Mouse (Mus musculus): ENCODE measurements around the gene Fis1. TPM values are rescaled to one million over a fixed set of nuclear protein-coding genes. Genes with fewer than 3 reads are reported as not detected.
"Not testable (repeated sequence)": the region's sequence is repeated elsewhere in the genome, so short reads cannot be mapped to it uniquely, and the experiment has no call there.

The Fis1 gene
- total and polyA plus RNA-seq, 2 experiments from 2014 or later = 195 to 416 TPM

DNA sequence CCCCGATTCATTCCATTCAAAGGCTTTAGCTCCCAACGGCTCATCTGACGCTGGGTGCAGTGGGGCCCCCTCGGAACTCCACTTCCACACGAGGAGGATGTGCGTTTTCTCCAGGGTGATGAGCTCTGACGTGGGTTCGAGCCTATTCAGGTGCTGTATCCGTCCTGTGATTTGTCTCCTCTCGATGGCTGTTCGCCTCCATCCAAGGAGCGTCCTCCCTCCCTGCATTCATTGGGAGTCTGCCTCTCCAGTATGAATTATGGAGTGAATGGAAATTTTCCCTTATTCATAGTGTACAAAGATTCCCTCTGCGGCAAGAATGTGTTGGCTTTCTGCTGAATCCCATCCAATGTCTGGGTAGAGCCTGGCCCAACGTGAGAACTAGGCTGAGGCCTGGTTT lies 21.2 kb upstream of the Fis1 start:
- 0 out of 2 replicates have a peak overlapping the region, but pooled peaks have one; percentile 15 for H3K27ac ChIP-seq
- no peaks in the 10 kb centered on the region for H3K36me3 ChIP-seq (ENCODE audit: insufficient read depth, low read length)
- no peak overlapping the region for H3K4me3 ChIP-seq (ENCODE audit: low read length)
- DNase-seq (ENCODE audit: low spot score) (no peak), ATAC-seq (no peak)
- H3K27me3 ChIP-seq (ENCODE audit: insufficient read depth, low read length) = no peaks in the 10 kb centered on the region
- 73% methylated on average over 14 of the region's 14 CpGs for WGBS
- 0 out of 2 replicates have a peak overlapping the region, but pooled peaks have one; percentile 21 for H3K9ac ChIP-seq (replicated peaks; ENCODE audit: low read length)
- no peaks in the 10 kb centered on the region for H3K9me3 ChIP-seq (ENCODE audit: low read length)
- H3K4me1 ChIP-seq (ENCODE audit: insufficient read depth, low read length) = no peaks in the 10 kb centered on the region
- no peak overlapping the region for H3K4me2 ChIP-seq (ENCODE audit: low read depth, low read length)
- TF ChIP-seq CTCF (IDR thresholded peaks at IDR 0.05; ENCODE audit: low read depth) = no peak

DNA sequence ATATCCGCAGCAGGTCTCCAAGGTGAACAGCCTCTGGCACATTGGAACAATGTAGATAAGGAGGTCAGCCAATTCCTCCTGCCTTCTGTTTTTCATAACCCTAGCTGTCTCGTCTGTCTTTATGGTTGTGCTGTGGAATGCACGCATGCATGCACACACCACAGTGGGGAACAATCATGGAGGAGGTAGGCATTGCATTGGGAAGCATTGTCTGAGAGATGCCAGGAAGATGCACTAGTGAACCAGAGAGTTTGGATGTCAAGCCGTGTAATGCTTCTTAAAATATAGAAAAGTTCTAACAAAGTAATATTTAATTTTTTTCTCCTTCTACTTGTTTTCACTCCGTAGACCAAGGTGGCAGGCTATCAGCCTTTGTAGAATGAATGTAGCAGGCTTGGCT lies 20.1 kb upstream of the Fis1 start:
- Histone ChIP-seq H3K9me3 (ENCODE audit: low read length) (no peaks in the 10 kb centered on the region), H3K9ac (replicated peaks; ENCODE audit: low read length) (no peak overlapping the region), H3K4me2 (ENCODE audit: low read depth, low read length) (no peak overlapping the region), H3K27me3 (ENCODE audit: insufficient read depth, low read length) (no peaks in the 10 kb centered on the region), H3K27ac (no peak overlapping the region), H3K36me3 (ENCODE audit: insufficient read depth, low read length) (no peaks in the 10 kb centered on the region), H3K4me3 (ENCODE audit: low read length) (no peak overlapping the region), H3K4me1 (ENCODE audit: insufficient read depth, low read length) (no peaks in the 10 kb centered on the region)
- ATAC-seq (no peak), DNase-seq (ENCODE audit: low spot score) (no peak)
- TF ChIP-seq CTCF (IDR thresholded peaks at IDR 0.05; ENCODE audit: low read depth) = no peak
- WGBS = 79% methylated on average over 5 of the region's 5 CpGs

DNA sequence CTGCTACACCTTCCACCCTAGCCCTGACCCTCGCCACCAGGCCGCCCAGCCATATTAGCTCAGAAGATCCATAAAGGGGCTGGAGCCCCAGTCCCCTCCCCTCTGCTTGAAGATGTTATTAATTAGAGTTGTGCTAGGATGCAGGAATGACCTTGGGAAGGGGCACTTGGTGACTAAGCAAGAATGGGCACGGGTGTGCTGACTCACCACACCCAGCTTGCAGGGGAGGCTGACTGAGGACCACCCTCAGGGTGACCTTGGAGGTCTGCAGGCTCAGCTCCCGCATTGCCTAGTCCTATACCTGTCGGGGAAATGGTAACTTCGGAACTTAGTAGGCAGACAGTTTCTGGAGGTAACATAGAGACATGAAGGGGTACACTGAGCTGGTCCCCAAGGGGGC lies 19.1 kb upstream of the Fis1 start:
- H3K4me3 ChIP-seq (ENCODE audit: low read length) = no peak overlapping the region
- no peak for DNase-seq (ENCODE audit: low spot score)
- no peaks in the 10 kb centered on the region for H3K4me1 ChIP-seq (ENCODE audit: insufficient read depth, low read length)
- H3K27me3 ChIP-seq (ENCODE audit: insufficient read depth, low read length) = no peaks in the 10 kb centered on the region
- no peaks in the 10 kb centered on the region for H3K36me3 ChIP-seq (ENCODE audit: insufficient read depth, low read length)
- no peak overlapping the region for H3K4me2 ChIP-seq (ENCODE audit: low read depth, low read length)
- no peak for ATAC-seq
- TF ChIP-seq CTCF (IDR thresholded peaks at IDR 0.05; ENCODE audit: low read depth) = no peak
- WGBS = 91% methylated on average over 6 of the region's 6 CpGs
- no peak overlapping the region for H3K9ac ChIP-seq (replicated peaks; ENCODE audit: low read length)
- H3K27ac ChIP-seq = no peak overlapping the region
- no peaks in the 10 kb centered on the region for H3K9me3 ChIP-seq (ENCODE audit: low read length)

DNA sequence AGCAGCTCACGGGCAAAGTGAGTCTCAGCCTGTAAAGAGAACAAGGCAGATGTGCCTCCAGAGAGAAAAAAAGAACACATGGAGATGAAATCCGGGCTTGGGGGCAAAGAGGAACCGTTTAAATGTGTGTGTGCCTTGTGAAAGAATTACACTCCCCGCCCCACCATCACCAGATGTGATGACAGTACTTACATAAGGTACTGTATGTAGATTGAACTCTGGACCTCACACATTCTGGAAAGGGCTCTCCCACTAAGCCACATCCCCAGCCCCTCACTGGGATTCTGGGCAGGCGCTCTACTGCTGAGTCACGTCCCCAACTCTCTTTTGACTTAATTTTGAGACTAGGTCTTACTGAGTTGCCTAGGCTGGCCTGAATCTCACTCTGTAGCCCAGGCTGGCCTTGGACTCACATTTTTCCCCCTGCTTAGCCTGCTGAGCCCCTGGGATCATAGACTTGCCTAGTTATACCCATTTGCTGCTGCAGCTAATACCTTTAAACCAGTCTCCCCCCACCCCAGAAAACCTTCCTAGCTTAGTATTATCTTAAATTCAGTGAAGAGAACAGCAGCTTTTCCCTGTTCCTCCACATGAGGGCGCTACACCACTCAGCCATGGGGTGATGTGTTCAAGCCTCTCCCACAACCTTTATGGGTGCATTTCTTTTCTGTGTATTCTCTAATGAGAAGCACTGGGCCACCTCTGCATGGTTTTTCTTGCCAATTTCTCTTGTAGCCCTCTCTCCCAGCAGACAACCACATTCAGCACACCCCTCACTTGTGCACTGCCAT lies 17.0 kb upstream of the Fis1 start:
- H3K36me3 ChIP-seq (ENCODE audit: insufficient read depth, low read length) = no peaks in the 10 kb centered on the region
- H3K4me3 ChIP-seq (ENCODE audit: low read length) = no peak overlapping the region
- WGBS = 75% methylated on average over 7 of the region's 7 CpGs
- no peaks in the 10 kb centered on the region for H3K9me3 ChIP-seq (ENCODE audit: low read length)
- no peak overlapping the region for H3K9ac ChIP-seq (replicated peaks; ENCODE audit: low read length)
- H3K27me3 ChIP-seq (ENCODE audit: insufficient read depth, low read length) = no peaks in the 10 kb centered on the region
- H3K4me2 ChIP-seq (ENCODE audit: low read depth, low read length) = no peak overlapping the region
- DNase-seq (ENCODE audit: low spot score) = no peak
- no peak for ATAC-seq
- no peak overlapping the region for H3K27ac ChIP-seq
- TF ChIP-seq CTCF (IDR thresholded peaks at IDR 0.05; ENCODE audit: low read depth) = peak; percentile 49
- no peaks in the 10 kb centered on the region for H3K4me1 ChIP-seq (ENCODE audit: insufficient read depth, low read length)

DNA sequence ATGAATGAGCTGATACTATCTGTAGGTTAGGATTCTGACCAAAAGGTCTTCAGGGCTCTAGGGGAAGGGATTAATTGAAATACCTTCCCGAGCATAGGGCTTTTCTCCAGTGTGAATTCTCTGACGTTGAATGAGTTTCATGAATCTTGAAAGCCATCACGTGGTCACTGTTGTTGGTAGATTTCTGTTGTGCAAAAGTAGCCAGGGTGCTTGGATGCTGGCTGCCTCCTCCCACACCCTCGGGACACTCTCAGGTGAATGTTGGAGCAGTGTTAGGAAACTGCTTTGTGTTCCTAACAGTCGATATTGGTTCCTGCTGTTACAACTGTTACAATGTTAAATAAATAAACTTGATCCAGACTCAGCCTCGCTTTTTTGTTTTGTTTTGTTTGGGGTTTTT lies 16.3 kb upstream of the Fis1 start:
- H3K4me2 ChIP-seq (ENCODE audit: low read depth, low read length) = no peak overlapping the region
- no peak overlapping the region for H3K27ac ChIP-seq
- H3K36me3 ChIP-seq (ENCODE audit: insufficient read depth, low read length) = no peaks in the 10 kb centered on the region
- H3K4me3 ChIP-seq (ENCODE audit: low read length) = no peak overlapping the region
- H3K9ac ChIP-seq (replicated peaks; ENCODE audit: low read length) = no peak overlapping the region
- DNase-seq (ENCODE audit: low spot score) = no peak
- no peak for TF ChIP-seq CTCF (IDR thresholded peaks at IDR 0.05; ENCODE audit: low read depth)
- no peaks in the 10 kb centered on the region for H3K4me1 ChIP-seq (ENCODE audit: insufficient read depth, low read length)
- H3K27me3 ChIP-seq (ENCODE audit: insufficient read depth, low read length) = no peaks in the 10 kb centered on the region
- no peak for ATAC-seq
- H3K9me3 ChIP-seq (ENCODE audit: low read length) = no peaks in the 10 kb centered on the region
- WGBS = 82% methylated on average over 6 of the region's 6 CpGs

DNA sequence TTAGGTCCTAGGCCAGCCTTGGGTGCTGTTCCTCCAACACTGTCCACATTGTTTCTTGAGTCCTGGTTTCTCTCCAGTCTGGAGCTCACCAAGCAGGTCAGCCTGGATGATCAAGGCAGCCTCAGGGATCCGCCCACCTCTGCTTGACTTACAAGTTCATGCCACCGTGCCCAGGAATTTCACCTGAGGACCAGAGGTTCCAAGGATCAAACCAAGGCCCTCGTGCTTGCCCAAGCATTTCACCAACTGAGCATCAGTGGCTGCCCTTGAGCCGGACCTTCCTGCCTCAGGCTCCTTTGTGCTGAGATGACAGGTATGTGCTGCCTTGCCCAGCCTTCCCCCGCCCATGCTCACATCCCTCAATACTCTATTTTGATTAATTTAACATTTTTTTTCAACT lies 15.5 kb upstream of the Fis1 start:
- 94% methylated on average over 5 of the region's 5 CpGs for WGBS
- Histone ChIP-seq H3K27ac (no peak overlapping the region), H3K36me3 (ENCODE audit: insufficient read depth, low read length) (no peaks in the 10 kb centered on the region), H3K27me3 (ENCODE audit: insufficient read depth, low read length) (no peaks in the 10 kb centered on the region), H3K9me3 (ENCODE audit: low read length) (no peaks in the 10 kb centered on the region), H3K9ac (replicated peaks; ENCODE audit: low read length) (no peak overlapping the region), H3K4me1 (ENCODE audit: insufficient read depth, low read length) (no peaks in the 10 kb centered on the region), H3K4me2 (ENCODE audit: low read depth, low read length) (no peak overlapping the region), H3K4me3 (ENCODE audit: low read length) (no peak overlapping the region)
- DNase-seq (ENCODE audit: low spot score) = no peak
- no peak for TF ChIP-seq CTCF (IDR thresholded peaks at IDR 0.05; ENCODE audit: low read depth)
- no peak for ATAC-seq

DNA sequence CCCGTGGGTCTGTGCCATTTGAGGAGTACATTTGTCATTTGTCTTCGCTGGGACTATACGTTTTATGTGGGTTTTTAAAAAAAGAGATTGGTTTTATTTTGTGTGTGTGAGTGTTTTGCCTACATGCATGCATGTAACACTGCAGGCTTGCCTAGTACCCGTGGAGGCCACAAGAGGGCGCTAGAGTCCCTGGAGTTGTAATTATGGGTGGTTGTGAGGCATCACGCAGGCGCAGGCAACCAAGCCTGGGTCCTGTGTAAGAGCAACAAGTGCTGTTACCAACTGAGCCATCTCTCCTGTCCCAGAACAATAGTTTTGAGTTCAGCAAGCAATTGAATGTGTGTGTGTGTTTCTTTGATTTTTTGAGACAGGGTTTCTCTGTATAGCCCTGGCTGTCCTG lies 13.8 kb upstream of the Fis1 start:
- H3K27ac ChIP-seq = no peak overlapping the region
- no peaks in the 10 kb centered on the region for H3K27me3 ChIP-seq (ENCODE audit: insufficient read depth, low read length)
- H3K4me1 ChIP-seq (ENCODE audit: insufficient read depth, low read length) = no peaks in the 10 kb centered on the region
- no peaks in the 10 kb centered on the region for H3K9me3 ChIP-seq (ENCODE audit: low read length)
- no peak overlapping the region for H3K9ac ChIP-seq (replicated peaks; ENCODE audit: low read length)
- peak; percentile 51 for TF ChIP-seq CTCF (IDR thresholded peaks at IDR 0.05; ENCODE audit: low read depth)
- no peaks in the 10 kb centered on the region for H3K36me3 ChIP-seq (ENCODE audit: insufficient read depth, low read length)
- 65% methylated on average over 7 of the region's 7 CpGs for WGBS
- no peak overlapping the region for H3K4me2 ChIP-seq (ENCODE audit: low read depth, low read length)
- DNase-seq (ENCODE audit: low spot score) (no peak), ATAC-seq (no peak)
- no peak overlapping the region for H3K4me3 ChIP-seq (ENCODE audit: low read length)

DNA sequence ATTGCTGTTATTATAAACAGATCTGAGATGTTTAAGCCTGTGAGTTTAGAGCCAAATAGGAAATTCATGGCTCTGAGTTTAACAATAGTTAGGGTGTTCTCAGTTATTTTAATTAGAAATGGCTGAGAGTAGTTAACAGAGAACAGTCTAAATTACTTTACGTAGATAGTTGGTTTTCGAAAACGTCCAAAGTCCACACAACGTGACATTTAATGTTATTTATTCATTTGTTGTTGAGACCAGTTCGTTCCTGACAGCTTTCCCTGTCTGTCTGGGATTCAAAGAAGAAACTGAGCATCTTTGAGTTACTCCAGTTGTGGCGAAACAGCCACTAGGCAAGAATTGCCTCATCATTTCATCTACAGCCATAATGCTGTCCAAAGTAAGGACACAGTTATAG lies 13.0 kb upstream of the Fis1 start:
- H3K36me3 ChIP-seq (ENCODE audit: insufficient read depth, low read length); H3K27ac ChIP-seq; H3K27me3 ChIP-seq (ENCODE audit: insufficient read depth, low read length); DNase-seq (ENCODE audit: low spot score); H3K4me3 ChIP-seq (ENCODE audit: low read length); H3K4me1 ChIP-seq (ENCODE audit: insufficient read depth, low read length); ATAC-seq; H3K4me2 ChIP-seq (ENCODE audit: low read depth, low read length); H3K9ac ChIP-seq (replicated peaks; ENCODE audit: low read length); H3K9me3 ChIP-seq (ENCODE audit: low read length): not testable (repeated sequence)
- 81% methylated on average over 6 of the region's 6 CpGs for WGBS
